Mouse (Mus musculus) hindbrain, embryonic 11.5 days (tissue): Measurements from ENCODE around the gene Ednrb. TPM values are rescaled to one million over a fixed set of nuclear protein-coding genes. Genes with fewer than 3 reads are reported as not detected.

Source experiments
- ATAC-seq: fragments of 200-750 bp; cut with Nextera tagmentation; 2 replicates; pipeline ENCODE4 v1.8.0; 2017; ENCODE audit warnings: mild to moderate bottlenecking, moderate TSS enrichment, moderate library complexity; ENCODE audit not compliant: low FRiP score
- DNase-seq: peaks from one replicate; pipeline ENCODE4 v3.0.0-alpha.2; 2015; ENCODE audit warnings: low spot score
- H3K27ac ChIP-seq: fragments of 300-500 bp; sonication (generic); 2 replicates; pipeline ENCODE4 v1.5.1; 2014; ENCODE audit warnings: mild to moderate bottlenecking, low read depth, low read length
- H3K27me3 ChIP-seq: fragments of 300-500 bp; sonication (generic); 2 replicates; pipeline ENCODE4 v1.6.1; 2014; ENCODE audit warnings: mild to moderate bottlenecking, low read length, moderate library complexity, mixed read lengths; ENCODE audit not compliant: control insufficient read depth, insufficient read depth
- H3K36me3 ChIP-seq: fragments of 300-500 bp; sonication (generic); 2 replicates; pipeline ENCODE4 v1.6.1; 2014; ENCODE audit warnings: mild to moderate bottlenecking, low read length, moderate library complexity, mixed read lengths; ENCODE audit not compliant: control insufficient read depth, insufficient read depth
- H3K4me1 ChIP-seq: fragments of 300-500 bp; sonication (generic); replicated peaks from 2 replicates; pipeline ENCODE4 v1.6.1; 2014; ENCODE audit warnings: low read length, mixed read lengths; ENCODE audit not compliant: control insufficient read depth, insufficient read depth
- H3K4me2 ChIP-seq: fragments of 300-500 bp; sonication (generic); replicated peaks from 2 replicates; pipeline ENCODE4 v1.6.1; 2014; ENCODE audit warnings: mild to moderate bottlenecking, low read depth, low read length
- H3K4me3 ChIP-seq: fragments of 300-500 bp; sonication (generic); 2 replicates; pipeline ENCODE4 v1.5.1; 2014; ENCODE audit warnings: low read depth, low read length
- H3K9ac ChIP-seq: fragments of 300-500 bp; sonication (generic); 2 replicates; pipeline ENCODE4 v1.6.1; 2014; ENCODE audit warnings: low read depth, low read length
- H3K9me3 ChIP-seq: fragments of 300-500 bp; sonication (generic); 2 replicates; pipeline ENCODE4 v1.6.1; 2016; ENCODE audit warnings: low read length; ENCODE audit not compliant: control insufficient read depth
- WGBS: fragments of 180-500 bp; shearing (Covaris S2); extraction: QIAGEN DNeasy Blood & Tissue Kit; methylation state at CpG from one replicate; pipeline ENCODE4 v1.1.7; 2014; 5-methylcytosine and 5-hydroxymethylcytosine counted together
- polyA plus RNA-seq: library from polyadenylated mRNA; unstranded; fragments of >200 nt; fragmentation: Nextera tagmentation; extraction: Ambion mirVana; gene quantifications from 2 replicates; pipeline ENCODE4 v1.2.1, GENCODE M21; 2014

Gene Ednrb
- polyA plus RNA-seq, 1 experiment from 2014 or later: 149 TPM

DNA sequence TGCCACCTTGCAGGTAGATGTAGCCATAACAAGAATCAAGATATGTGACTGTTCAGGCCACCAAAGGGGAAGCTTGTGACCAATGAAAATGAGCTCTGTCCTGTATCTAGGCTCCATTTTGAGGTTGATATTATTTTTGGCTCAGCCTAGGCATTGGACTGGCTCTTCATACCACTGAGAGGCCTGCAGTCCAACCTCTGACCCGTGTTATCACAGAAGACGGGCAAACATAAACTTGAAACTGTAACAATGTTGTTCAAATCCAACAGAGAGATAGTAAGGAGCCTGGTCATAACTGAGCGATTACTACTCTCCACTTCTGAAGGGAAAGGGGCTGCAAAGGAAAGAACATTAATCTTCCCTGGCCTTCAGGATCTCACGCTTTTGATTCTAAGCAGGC is 11.7 kb downstream of the Ednrb start:
- H3K36me3 ChIP-seq: no peaks in the 10 kb centered on the region
- H3K27ac ChIP-seq: no peak overlapping the region
- no peak for ATAC-seq
- H3K4me1 ChIP-seq: no peaks in the 10 kb centered on the region
- H3K27me3 ChIP-seq: no peaks in the 10 kb centered on the region
- WGBS: 85% methylated on average over 4 of the region's 4 CpGs
- DNase-seq: no peak
- no peaks in the 10 kb centered on the region for H3K9me3 ChIP-seq
- no peak overlapping the region for H3K4me2 ChIP-seq
- no peak overlapping the region for H3K9ac ChIP-seq
- no peak overlapping the region for H3K4me3 ChIP-seq

DNA sequence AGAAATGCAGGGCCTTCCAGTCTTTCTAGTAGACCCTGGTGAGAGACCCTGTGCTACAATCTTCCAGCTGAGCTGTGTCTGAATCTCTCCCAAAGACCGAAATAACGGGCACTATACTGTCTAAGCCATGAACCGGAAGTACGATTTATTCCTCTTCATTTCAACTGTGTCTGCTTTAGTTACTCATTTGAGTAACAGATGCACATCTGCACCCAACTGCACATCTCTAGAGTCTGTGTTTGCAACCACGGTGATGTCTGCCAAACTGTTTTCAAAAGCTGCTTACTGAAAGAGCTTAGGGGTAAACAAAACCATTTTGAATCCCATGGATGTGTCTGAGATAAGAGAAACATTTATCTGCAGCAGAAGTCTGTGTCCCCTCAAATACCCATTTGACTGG is 13.2 kb downstream of the Ednrb start:
- Histone ChIP-seq H3K9me3 (no peaks in the 10 kb centered on the region), H3K27me3 (no peaks in the 10 kb centered on the region), H3K9ac (no peak overlapping the region), H3K27ac (no peak overlapping the region), H3K36me3 (no peaks in the 10 kb centered on the region), H3K4me2 (no peak overlapping the region), H3K4me1 (no peaks in the 10 kb centered on the region), H3K4me3 (no peak overlapping the region)
- 89% methylated on average over 5 of the region's 5 CpGs for whole genome bisulfite sequencing
- DNase-seq (no peak), ATAC-seq (no peak)

DNA sequence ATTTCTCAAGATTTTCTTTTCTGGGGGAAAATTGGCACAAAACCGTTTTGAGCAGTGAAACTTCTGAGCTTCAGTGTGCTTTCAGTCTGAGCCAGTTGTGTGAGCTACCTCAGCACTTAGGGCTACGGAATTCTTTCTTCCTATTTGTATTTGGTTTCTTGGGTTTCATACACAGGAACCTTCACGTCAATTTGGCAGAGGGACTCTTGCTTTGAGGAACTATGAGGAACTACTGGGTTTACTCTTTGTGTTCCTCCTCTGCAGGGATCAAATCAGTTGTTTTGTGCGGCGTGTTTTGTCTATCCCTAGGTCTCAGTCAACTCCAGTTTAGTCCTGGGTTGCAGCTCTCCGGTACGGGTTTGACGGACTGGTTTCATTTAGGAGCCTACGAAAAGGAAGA is 17.9 kb downstream of the Ednrb start:
- Histone ChIP-seq H3K9ac (no peak overlapping the region), H3K4me3 (no peak overlapping the region), H3K36me3 (no peaks in the 10 kb centered on the region), H3K4me1 (no peaks in the 10 kb centered on the region), H3K27me3 (no peaks in the 10 kb centered on the region), H3K4me2 (no peak overlapping the region), H3K9me3 (no peaks in the 10 kb centered on the region), H3K27ac (no peak overlapping the region)
- DNase-seq: no peak
- 87% methylated on average over 9 of the region's 9 CpGs for WGBS
- no peak for ATAC-seq

DNA sequence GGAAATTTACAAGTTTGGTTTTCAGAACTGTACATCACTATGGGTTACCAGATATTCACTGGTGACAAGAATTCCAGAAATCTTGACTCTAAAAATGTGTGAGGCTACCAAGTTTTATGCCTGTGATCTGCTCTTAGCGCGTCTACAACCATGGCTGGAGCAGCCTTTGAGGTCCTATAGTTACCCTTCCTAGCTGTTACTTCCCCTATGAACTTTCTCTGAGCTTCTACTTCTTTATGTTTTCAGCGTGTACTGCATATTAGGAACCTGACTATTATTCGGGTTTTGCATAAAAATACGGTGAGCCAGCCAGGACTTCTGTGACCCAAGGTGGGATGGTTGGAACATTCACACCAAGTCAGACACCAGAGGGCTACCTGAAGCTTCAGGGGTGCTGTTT is 18.3 kb downstream of the Ednrb start:
- Histone ChIP-seq H3K4me3 (no peak overlapping the region), H3K27ac (no peak overlapping the region), H3K27me3 (no peaks in the 10 kb centered on the region), H3K36me3 (no peaks in the 10 kb centered on the region), H3K9ac (no peak overlapping the region), H3K4me1 (no peaks in the 10 kb centered on the region), H3K9me3 (no peaks in the 10 kb centered on the region), H3K4me2 (no peak overlapping the region)
- WGBS: 93% methylated on average over 5 of the region's 5 CpGs
- ATAC-seq (no peak), DNase-seq (no peak)

DNA sequence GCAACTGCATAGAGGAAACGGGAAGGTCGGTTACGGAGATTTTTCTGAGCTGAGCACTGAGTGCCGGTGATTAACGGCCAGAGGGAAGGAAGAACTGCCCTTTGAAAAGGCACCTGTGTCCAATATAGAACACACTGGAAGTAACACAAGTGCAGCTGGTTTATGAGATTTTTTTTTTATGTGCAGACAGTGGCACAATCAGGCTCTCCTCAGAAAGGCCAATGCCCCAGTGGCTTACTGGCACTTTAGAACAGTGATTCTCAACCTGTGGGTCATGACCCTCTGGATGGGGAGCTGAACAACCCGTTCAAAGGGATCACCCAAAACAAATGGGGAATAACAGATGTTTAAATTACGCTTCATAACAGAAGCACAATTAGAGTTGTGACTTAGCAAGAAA is 20.7 kb downstream of the Ednrb start:
- Histone ChIP-seq H3K4me2 (no peak overlapping the region), H3K4me3 (no peak overlapping the region), H3K27me3 (no peaks in the 10 kb centered on the region), H3K36me3 (no peaks in the 10 kb centered on the region), H3K9me3 (no peaks in the 10 kb centered on the region), H3K27ac (no peak overlapping the region), H3K4me1 (no peaks in the 10 kb centered on the region), H3K9ac (no peak overlapping the region)
- no peak for DNase-seq
- 76% methylated on average over 7 of the region's 7 CpGs for WGBS
- ATAC-seq: no peak

DNA sequence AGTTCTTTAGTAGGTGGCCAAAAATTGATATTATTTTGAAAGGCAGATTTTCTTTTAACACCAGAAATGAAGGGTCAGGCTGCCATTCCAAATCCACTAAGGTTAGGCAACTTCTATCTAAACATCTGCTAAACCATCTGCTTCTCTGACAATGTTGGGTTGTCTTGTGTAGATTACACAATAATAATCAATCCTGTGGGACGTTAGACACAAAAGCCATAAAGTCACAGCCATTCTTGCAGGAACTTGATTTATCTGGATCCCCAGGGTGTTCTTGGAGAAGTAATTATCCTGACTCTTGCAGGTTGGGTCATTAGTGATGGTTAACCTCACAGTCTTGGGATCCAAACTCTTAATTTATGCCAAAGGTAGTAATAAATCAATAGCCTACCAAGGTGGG is 21.6 kb downstream of the Ednrb start:
- Histone ChIP-seq H3K4me2 (no peak overlapping the region), H3K27ac (no peak overlapping the region), H3K36me3 (no peaks in the 10 kb centered on the region), H3K4me3 (no peak overlapping the region), H3K4me1 (no peaks in the 10 kb centered on the region), H3K9me3 (no peaks in the 10 kb centered on the region), H3K27me3 (no peaks in the 10 kb centered on the region), H3K9ac (no peak overlapping the region)
- DNase-seq: no peak
- 45% methylated on average over 1 of the region's 1 CpGs for WGBS
- ATAC-seq: no peak

DNA sequence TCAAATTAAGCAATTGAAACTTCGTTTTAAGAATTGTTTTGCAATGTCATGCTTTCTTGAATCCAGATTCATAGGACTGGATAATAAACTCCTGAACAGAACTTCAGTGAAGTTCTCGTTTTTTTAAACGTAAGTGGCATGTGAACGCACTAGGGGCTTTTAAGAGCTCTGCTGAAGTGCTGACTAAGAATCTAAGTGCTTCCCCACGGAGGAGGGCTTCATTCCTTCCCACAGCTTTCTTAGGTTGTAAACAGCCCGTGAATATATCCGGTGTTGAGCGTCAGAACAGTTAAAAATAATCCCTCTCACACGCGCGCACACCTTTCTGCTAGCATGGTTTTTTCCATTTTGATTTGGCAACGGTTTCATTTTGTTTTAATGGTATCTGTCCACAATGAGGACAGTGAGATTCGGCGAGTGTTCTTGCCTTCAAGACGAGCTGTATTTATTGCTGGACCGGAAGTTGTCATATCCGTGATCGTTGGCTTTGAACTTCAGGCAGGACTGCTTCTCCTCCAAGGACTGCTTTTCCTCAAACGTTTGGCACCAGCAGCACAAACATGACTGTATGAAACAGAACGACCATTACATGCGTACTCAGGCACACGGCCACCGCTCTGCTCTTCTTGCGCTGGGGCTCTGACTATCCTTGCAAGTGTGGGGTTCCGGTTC is 27.4 kb downstream of the Ednrb start:
- no peak overlapping the region for H3K9ac ChIP-seq
- no peaks in the 10 kb centered on the region for H3K27me3 ChIP-seq
- H3K27ac ChIP-seq: no peak overlapping the region
- ATAC-seq (no peak), DNase-seq (no peak)
- H3K4me1 ChIP-seq: no peaks in the 10 kb centered on the region
- H3K4me2 ChIP-seq: no peak overlapping the region
- H3K4me3 ChIP-seq: no peak overlapping the region
- no peaks in the 10 kb centered on the region for H3K36me3 ChIP-seq
- no peaks in the 10 kb centered on the region for H3K9me3 ChIP-seq
- WGBS: 88% methylated on average over 25 of the region's 25 CpGs

DNA sequence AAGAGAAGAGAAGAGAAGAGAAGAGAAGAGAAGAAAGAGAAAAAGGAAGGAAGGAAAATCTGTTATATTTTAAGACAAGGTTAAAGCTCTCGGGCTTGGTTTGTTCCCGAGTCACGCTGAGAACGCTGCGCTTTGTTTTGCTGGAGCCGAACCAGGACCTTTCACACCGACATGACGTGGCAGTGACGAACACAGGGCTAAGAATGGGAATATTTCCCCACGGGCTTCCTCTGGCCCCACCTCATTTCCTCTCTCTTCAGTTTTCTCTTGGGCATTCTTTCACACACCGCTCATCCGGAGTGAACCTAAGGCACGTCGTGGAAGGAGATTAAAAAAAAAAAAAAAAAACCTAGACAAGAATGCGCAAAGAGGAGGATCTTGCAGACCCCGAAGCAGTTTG is 28.7 kb downstream of the Ednrb start:
- Histone ChIP-seq H3K27me3 (no peaks in the 10 kb centered on the region), H3K36me3 (no peaks in the 10 kb centered on the region), H3K9ac (no peak overlapping the region), H3K4me3 (no peak overlapping the region), H3K4me1 (no peaks in the 10 kb centered on the region), H3K27ac (no peak overlapping the region), H3K9me3 (no peaks in the 10 kb centered on the region), H3K4me2 (no peak overlapping the region)
- DNase-seq (no peak), ATAC-seq (no peak)
- 72% methylated on average over 16 of the region's 16 CpGs for WGBS

DNA sequence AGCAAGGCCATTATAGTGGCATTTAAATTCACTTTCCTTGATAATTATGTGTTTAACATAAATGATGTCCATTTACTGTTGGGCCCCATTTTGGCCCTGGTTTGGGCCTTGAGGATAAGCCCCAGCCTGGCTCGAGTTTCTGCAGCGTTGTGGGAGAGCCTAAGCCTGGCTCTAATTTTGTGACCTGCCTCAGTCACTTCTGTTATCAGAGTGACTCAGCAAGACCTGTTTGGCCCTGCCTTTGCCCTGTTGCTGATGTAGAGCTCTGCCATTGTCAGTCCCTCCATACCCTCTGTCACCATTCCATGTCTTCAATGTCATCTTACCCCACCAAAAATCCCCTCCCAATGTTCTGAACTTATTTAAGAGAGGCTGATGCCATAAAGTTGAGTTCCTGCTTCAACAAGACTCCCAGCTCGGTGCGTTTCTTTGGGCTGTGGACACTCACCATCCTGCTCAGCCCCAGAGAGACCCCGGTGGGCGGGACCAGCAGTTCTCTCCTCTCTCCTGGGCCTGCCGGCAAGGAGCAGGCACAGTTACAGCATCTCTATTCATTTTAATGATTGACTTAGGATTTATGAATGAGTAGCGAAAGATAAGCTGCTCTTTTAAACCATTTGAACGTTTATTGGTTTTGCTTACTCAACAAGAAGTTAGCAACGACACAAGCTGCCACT is 30.0 kb downstream of the Ednrb start:
- WGBS: 74% methylated on average over 10 of the region's 10 CpGs
- DNase-seq (no peak), ATAC-seq (no peak)
- H3K27me3 ChIP-seq: no peaks in the 10 kb centered on the region
- H3K4me3 ChIP-seq: no peak overlapping the region
- no peak overlapping the region for H3K4me2 ChIP-seq
- H3K27ac ChIP-seq: no peak overlapping the region
- H3K36me3 ChIP-seq: no peaks in the 10 kb centered on the region
- H3K9ac ChIP-seq: no peak overlapping the region
- no peaks in the 10 kb centered on the region for H3K9me3 ChIP-seq
- no peaks in the 10 kb centered on the region for H3K4me1 ChIP-seq
